Mouse (Mus musculus) frontal cortex, adult (tissue): ENCODE data around the gene Lrrc31.

Experiments used
- ATAC-seq: cut with Nextera tagmentation; 2 replicates; pipeline ENCODE4 v1.9.2; 2017; ENCODE audit warnings: mild to moderate bottlenecking, moderate library complexity, mixed read lengths; ENCODE audit not compliant: low TSS enrichment

The Lrrc31 gene

GRCm38 (mm10) chr3:30690976-30691375, 8.7 kb downstream of the Lrrc31 start:
- no peak for ATAC-seq

- ATAC-seq = no peak
Observed at GRCm38 (mm10) chr3:30687216-30687615, 12.4 kb downstream of the Lrrc31 start.

- ATAC-seq = no peak
Observed at GRCm38 (mm10) chr3:30683190-30683589, 16.5 kb downstream of the Lrrc31 start.

- ATAC-seq = no peak
Observed at GRCm38 (mm10) chr3:30658486-30658885, 41.2 kb downstream of the Lrrc31 start.

- no peak for ATAC-seq
Observed at GRCm38 (mm10) chr3:30655937-30656336, 43.7 kb downstream of the Lrrc31 start.

GRCm38 (mm10) chr3:30650062-30650841, 49.4 kb downstream of the Lrrc31 start:
- ATAC-seq = peak; percentile 67

GRCm38 (mm10) chr3:30648466-30648865, 51.2 kb downstream of the Lrrc31 start:
- no peak for ATAC-seq

- ATAC-seq = no peak
Observed at GRCm38 (mm10) chr3:30647440-30648090, 52.1 kb downstream of the Lrrc31 start, which contains the start of gene Lrrc34. Gene Lrrc34 (minus strand): TSS chr3:30647869.

- no peak for ATAC-seq
Observed at GRCm38 (mm10) chr3:30646761-30647160, 52.9 kb downstream of the Lrrc31 start.

- ATAC-seq = no peak
Observed at GRCm38 (mm10) chr3:30644207-30644606, 55.4 kb downstream of the Lrrc31 start, which contains the start of gene Lrriq4. Gene Lrriq4 (plus strand): TSS chr3:30644507.

GRCm38 (mm10) chr3:30635629-30636028, 64.0 kb downstream of the Lrrc31 start:
- no peak for ATAC-seq

- ATAC-seq = no peak
Observed at GRCm38 (mm10) chr3:30633681-30634080, 66.0 kb downstream of the Lrrc31 start.
